ENCODE assay signal across 21 mouse cellular contexts in the genomic region with DNA sequence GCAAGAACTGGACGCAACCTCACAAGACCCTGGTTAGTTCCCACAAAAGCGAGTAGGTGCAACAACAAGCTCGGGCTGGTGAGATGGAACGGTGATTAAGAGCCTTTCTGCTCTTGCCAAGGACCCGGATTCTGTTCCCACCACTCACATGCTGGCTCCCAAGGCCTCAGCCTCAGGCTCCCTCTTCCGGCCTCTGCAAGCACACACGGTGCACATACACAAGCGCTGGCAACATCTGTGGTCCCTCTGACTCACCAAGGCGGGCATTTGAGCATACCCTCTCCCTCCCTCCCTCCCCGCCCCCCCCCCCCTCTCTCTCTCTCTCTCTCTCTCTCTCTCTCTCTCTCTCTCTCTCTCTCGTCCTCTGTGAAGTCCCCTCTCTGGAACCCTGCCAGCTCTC. TPM values are rescaled to one million over a fixed set of nuclear protein-coding genes. Genes with fewer than 3 reads are reported as not detected.
DNase-seq lines count a peak whose midpoint lies in the region; ATAC-seq and TF ChIP-seq lines count a peak whose summit lies in the region.
"Had no signal": no experiment of that assay in that cellular context is flagged by ENCODE, and none has a peak within 500 bp of the region (broad histone marks: within the 10 kb centered on the region; RNA-seq: fewer than 3 reads in every experiment).

No protein-coding gene starts in this region.

- no peak overlapping the region for H3K4me3 ChIP-seq in heart, adult 2 months
- no peak overlapping the region for H3K4me3 ChIP-seq in midbrain, embryonic 11.5 days (ENCODE audit: low read depth, low read length)
- no peak overlapping the region for H3K4me3 ChIP-seq in midbrain, embryonic 15.5 days
- H3K4me3 ChIP-seq in hindbrain, embryonic 11.5 days (ENCODE audit: low read depth, low read length): no peak overlapping the region
- H3K4me3 ChIP-seq: embryonic facial prominence, embryonic 13.5 days; forebrain, embryonic 10.5 days; gastrocnemius, adult 2 months; hindbrain, embryonic 12.5 days; intestine, embryonic 15.5 days; lung, embryonic 15.5 days had no signal

- no peak overlapping the region for H3K4me2 ChIP-seq in midbrain, embryonic 11.5 days
- no peak overlapping the region for H3K4me2 ChIP-seq in midbrain, embryonic 15.5 days
- no peak overlapping the region for H3K4me2 ChIP-seq in hindbrain, embryonic 11.5 days (replicated peaks; ENCODE audit: low read depth, low read length)
- H3K4me2 ChIP-seq: embryonic facial prominence, embryonic 13.5 days; hindbrain, embryonic 12.5 days; intestine, embryonic 15.5 days; lung, embryonic 15.5 days had no signal

- DNase-seq in heart, adult 2 months: no peak
- no peak for DNase-seq in heart, adult 9 months (ENCODE audit: low spot score in 2 of 2)
- peak; percentile 14 for DNase-seq in midbrain, embryonic 11.5 days (ENCODE audit: low spot score, missing footprints)
- peak; percentile 61 for DNase-seq in R1 (ENCODE audit: low read depth, low spot score)
- no peak for DNase-seq in layer of hippocampus, postnatal 14 days (ENCODE audit: low spot score in 2 of 2)
- DNase-seq in hindbrain, embryonic 11.5 days (ENCODE audit: low spot score): no peak
- DNase-seq: adrenal gland, postnatal 14 days; cerebellum, adult 18-20 months; cerebellum, postnatal 10 days; gastrocnemius, adult 2 months; liver had no signal

- no peak for TF ChIP-seq CTCF in heart, adult 2 months (IDR thresholded peaks at IDR 0.05)

- no peak overlapping the region for H3K9ac ChIP-seq in heart, adult 2 months (ENCODE audit: low read depth, low read length)
- H3K9ac ChIP-seq in midbrain, embryonic 11.5 days (ENCODE audit: low read length): no peak overlapping the region
- no peak overlapping the region for H3K9ac ChIP-seq in midbrain, embryonic 15.5 days
- no peak overlapping the region for H3K9ac ChIP-seq in hindbrain, embryonic 11.5 days (ENCODE audit: low read depth, low read length)
- H3K9ac ChIP-seq: embryonic facial prominence, embryonic 13.5 days; hindbrain, embryonic 12.5 days; intestine, embryonic 15.5 days; liver, embryonic 14.5 days; lung, embryonic 15.5 days had no signal

- H3K27ac ChIP-seq in heart, adult 2 months: peak overlapping the region; percentile 54; the same call in 1 of the 2 replicates
- no peak overlapping the region for H3K27ac ChIP-seq in midbrain, embryonic 11.5 days (ENCODE audit: low read depth, low read length)
- no peak overlapping the region for H3K27ac ChIP-seq in midbrain, embryonic 15.5 days
- no peak overlapping the region for H3K27ac ChIP-seq in hindbrain, embryonic 11.5 days (ENCODE audit: low read depth, low read length)
- H3K27ac ChIP-seq: embryonic facial prominence, embryonic 13.5 days; forebrain, embryonic 10.5 days; hindbrain, embryonic 12.5 days; hindbrain, postnatal 0 days; intestine, embryonic 15.5 days; kidney, postnatal 0 days; liver, embryonic 14.5 days; lung, embryonic 15.5 days had no signal

- H3K4me1 ChIP-seq in heart, adult 2 months (ENCODE audit: control insufficient read depth, insufficient read depth, low read length): peaks cover 22% of the 10 kb centered on the region
- no peaks in the 10 kb centered on the region for H3K4me1 ChIP-seq in midbrain, embryonic 11.5 days (ENCODE audit: control insufficient read depth, insufficient read depth, low read length)
- H3K4me1 ChIP-seq in midbrain, embryonic 15.5 days: peaks cover 15% of the 10 kb centered on the region
- 0 out of 2 replicates have a peak, but pooled peaks cover 2% of the 10 kb centered on the region for H3K4me1 ChIP-seq in hindbrain, embryonic 11.5 days (replicated peaks; ENCODE audit: control insufficient read depth, insufficient read depth, low read length)

- intact Hi-C loops in heart, adult 2 months (cut with DNase I): no loop called here

- no peaks in the 10 kb centered on the region for H3K9me3 ChIP-seq in midbrain, embryonic 11.5 days (ENCODE audit: control insufficient read depth, low read length)
- H3K9me3 ChIP-seq in midbrain, embryonic 15.5 days: no peaks in the 10 kb centered on the region
- no peaks in the 10 kb centered on the region for H3K9me3 ChIP-seq in hindbrain, embryonic 11.5 days (ENCODE audit: control insufficient read depth, low read length)
- H3K9me3 ChIP-seq: embryonic facial prominence, embryonic 13.5 days; forebrain, embryonic 10.5 days; hindbrain, embryonic 12.5 days; intestine, embryonic 15.5 days; lung, embryonic 15.5 days had no signal

- ATAC-seq in midbrain, embryonic 11.5 days (ENCODE audit: low FRiP score): no peak
- ATAC-seq in midbrain, embryonic 15.5 days (replicated peaks): no peak
- no peak for ATAC-seq in hindbrain, embryonic 11.5 days (ENCODE audit: low FRiP score)
- ATAC-seq: hindbrain, postnatal 0 days; intestine, embryonic 15.5 days; midbrain, embryonic 16.5 days had no signal

- peaks cover 11% of the 10 kb centered on the region for H3K79me2 ChIP-seq in heart, adult 2 months (replicated peaks; ENCODE audit: control insufficient read depth, insufficient read depth, low read length)

- H3K27me3 ChIP-seq in heart, adult 2 months (ENCODE audit: control insufficient read depth, insufficient read depth, low read length): no peaks in the 10 kb centered on the region
- no peaks in the 10 kb centered on the region for H3K27me3 ChIP-seq in midbrain, embryonic 11.5 days (ENCODE audit: control insufficient read depth, insufficient read depth, low read length)
- no peaks in the 10 kb centered on the region for H3K27me3 ChIP-seq in midbrain, embryonic 15.5 days (replicated peaks)
- no peaks in the 10 kb centered on the region for H3K27me3 ChIP-seq in hindbrain, embryonic 11.5 days (ENCODE audit: control insufficient read depth, insufficient read depth, low read length)
- H3K27me3 ChIP-seq: embryonic facial prominence, embryonic 13.5 days; intestine, embryonic 15.5 days; lung, embryonic 15.5 days had no signal

- H3K36me3 ChIP-seq in heart, adult 2 months (ENCODE audit: control insufficient read depth, insufficient read depth, low read length): peaks cover 7% of the 10 kb centered on the region
- no peaks in the 10 kb centered on the region for H3K36me3 ChIP-seq in midbrain, embryonic 11.5 days (ENCODE audit: control insufficient read depth, insufficient read depth, low read length)
- H3K36me3 ChIP-seq in midbrain, embryonic 15.5 days (replicated peaks): no peaks in the 10 kb centered on the region
- H3K36me3 ChIP-seq in hindbrain, embryonic 11.5 days (ENCODE audit: control insufficient read depth, insufficient read depth, low read length): no peaks in the 10 kb centered on the region
- H3K36me3 ChIP-seq: hindbrain, embryonic 12.5 days; intestine, embryonic 15.5 days had no signal

- WGBS in heart, adult 2 months: 61% methylated on average over 10 of the region's 11 CpGs
- 83% methylated on average over 10 of the region's 11 CpGs for WGBS in midbrain, embryonic 11.5 days
- WGBS in midbrain, embryonic 15.5 days: 66% methylated on average over 11 of the region's 11 CpGs
- WGBS in hindbrain, embryonic 11.5 days: 84% methylated on average over 9 of the region's 11 CpGs

- no peak for TF ChIP-seq EP300 in heart, adult 2 months (IDR thresholded peaks at IDR 0.05; ENCODE audit: insufficient read depth, low read depth, low read length)

- TF ChIP-seq POLR2A in heart, adult 2 months (IDR thresholded peaks at IDR 0.05; ENCODE audit: insufficient read depth, low read depth, low read length): no peak

RNA-seq across cellular contexts. Expression of a gene that starts 31.1 kb away (rescaled TPM):
- 10 to 100 TPM in 1 of 2 experiments, 1 to 10 TPM in 1; 9.5 to 13.6 TPM for total RNA-seq in heart, adult 2 months (2021)
- polyA plus RNA-seq in heart, adult 2 months (2012; rRNA removed): 13.2 and 14.5 TPM in 2 replicates
- polyA plus RNA-seq in midbrain, embryonic 11.5 days (2014; fragmentation: Nextera tagmentation; extraction: Ambion mirVana): 8.1 and 8.9 TPM in 2 replicates
- 3.9 and 4.0 TPM in 2 replicates for polyA plus RNA-seq in midbrain, embryonic 15.5 days (2015; fragmentation: Nextera tagmentation; extraction: Ambion mirVana)
- 1 to 10 TPM; 5.2 to 6.1 TPM for total RNA-seq in layer of hippocampus, postnatal 14 days (2021)
- 7.7 and 8.4 TPM in 2 replicates for polyA plus RNA-seq in hindbrain, embryonic 11.5 days (2014; fragmentation: Nextera tagmentation; extraction: Ambion mirVana)

RNA-seq across cellular contexts. Expression of a gene that starts 31.5 kb away (rescaled TPM):
- total RNA-seq in heart, adult 2 months (2021): 10 to 100 TPM; 66.6 to 74.8 TPM
- 24.2 and 35.7 TPM in 2 replicates for polyA plus RNA-seq in heart, adult 2 months (2012; rRNA removed)
- polyA plus RNA-seq in midbrain, embryonic 11.5 days (2014; fragmentation: Nextera tagmentation; extraction: Ambion mirVana): 111 and 120 TPM in 2 replicates
- 95.6 and 96.5 TPM in 2 replicates for polyA plus RNA-seq in midbrain, embryonic 15.5 days (2015; fragmentation: Nextera tagmentation; extraction: Ambion mirVana)
- total RNA-seq in layer of hippocampus, postnatal 14 days (2021): 10 to 100 TPM; 62.4 to 75.0 TPM
- polyA plus RNA-seq in hindbrain, embryonic 11.5 days (2014; fragmentation: Nextera tagmentation; extraction: Ambion mirVana): 112 and 119 TPM in 2 replicates

Comparison
In these comparisons a context has a peak if more than half of its experiments do, and no peak if none do; other contexts are left out.
1. DNase-seq: peak in midbrain, embryonic 11.5 days (single experiment) and R1 (single experiment); none in heart, adult 2 months (0 of 2), heart, adult 9 months (0 of 2), layer of hippocampus, postnatal 14 days (0 of 2) and hindbrain, embryonic 11.5 days (single experiment).